Mouse (Mus musculus) intestine, embryonic 16.5 days (tissue): ENCODE measurements around the gene Trmt10b. TPM values are rescaled to one million over a fixed set of nuclear protein-coding genes. Genes with fewer than 3 reads are reported as not detected.

ENCODE experiments used
- ATAC-seq: fragments of 200-750 bp; cut with Nextera tagmentation; 2 replicates; pipeline ENCODE4 v1.8.0; 2017; ENCODE audit warnings: moderate TSS enrichment, moderate library complexity
- H3K27ac ChIP-seq: fragments of 300-500 bp; sonication (generic); 2 replicates; pipeline ENCODE4 v1.5.1; 2014; ENCODE audit warnings: mild to moderate bottlenecking, low read length
- H3K27me3 ChIP-seq: fragments of 300-500 bp; sonication (generic); replicated peaks from 2 replicates; pipeline ENCODE4 v1.6.1; 2014; ENCODE audit warnings: low read length, control low read depth, mixed read lengths; ENCODE audit not compliant: control insufficient read depth, insufficient read depth
- H3K36me3 ChIP-seq: fragments of 300-500 bp; sonication (generic); 2 replicates; pipeline ENCODE4 v1.6.1; 2014; ENCODE audit warnings: low read length, control low read depth; ENCODE audit not compliant: control insufficient read depth, insufficient read depth
- H3K4me1 ChIP-seq: fragments of 300-500 bp; sonication (generic); 2 replicates; pipeline ENCODE4 v1.6.1; 2014; ENCODE audit warnings: low read length, control low read depth, mixed read lengths; ENCODE audit not compliant: control insufficient read depth, insufficient read depth
- H3K4me2 ChIP-seq: fragments of 300-500 bp; sonication (generic); 2 replicates; pipeline ENCODE4 v1.6.1; 2014; ENCODE audit warnings: low read depth, low read length, control low read depth
- H3K4me3 ChIP-seq: fragments of 300-500 bp; sonication (generic); 2 replicates; pipeline ENCODE4 v1.5.1; 2014; ENCODE audit warnings: mild to moderate bottlenecking, low read length
- H3K9ac ChIP-seq: fragments of 300-500 bp; sonication (generic); 2 replicates; pipeline ENCODE4 v1.6.1; 2014; ENCODE audit warnings: low read depth, low read length
- H3K9me3 ChIP-seq: fragments of 300-500 bp; sonication (generic); 2 replicates; pipeline ENCODE4 v1.6.1; 2016; ENCODE audit warnings: low read length, control low read depth; ENCODE audit not compliant: control insufficient read depth
- WGBS: fragments of 180-500 bp; shearing (Covaris S2); extraction: QIAGEN DNeasy Blood & Tissue Kit; methylation state at CpG from one replicate; pipeline ENCODE4 v1.1.7; 2014; 5-methylcytosine and 5-hydroxymethylcytosine counted together
- polyA plus RNA-seq: library from polyadenylated mRNA; unstranded; fragments of >200 nt; fragmentation: Nextera tagmentation; extraction: Ambion mirVana; gene quantifications from 2 replicates; pipeline ENCODE4 v1.2.1, GENCODE M21; 2015

Trmt10b gene
- polyA plus RNA-seq, 1 experiment from 2014 or later = 15.5 TPM

GRCm38 (mm10) chr4:45279292-45279691 lies 17.6 kb upstream of the Trmt10b start:
- H3K4me1 ChIP-seq = no peaks in the 10 kb centered on the region
- no peaks in the 10 kb centered on the region for H3K9me3 ChIP-seq
- H3K4me2 ChIP-seq = no peak overlapping the region
- WGBS = 56% methylated on average over 8 of the region's 8 CpGs
- H3K36me3 ChIP-seq = no peaks in the 10 kb centered on the region
- H3K4me3 ChIP-seq = no peak overlapping the region
- no peak overlapping the region for H3K9ac ChIP-seq
- H3K27me3 ChIP-seq = no peaks in the 10 kb centered on the region
- no peak; the same call in 1 of the 2 replicates for ATAC-seq
- H3K27ac ChIP-seq = no peak overlapping the region

DNA sequence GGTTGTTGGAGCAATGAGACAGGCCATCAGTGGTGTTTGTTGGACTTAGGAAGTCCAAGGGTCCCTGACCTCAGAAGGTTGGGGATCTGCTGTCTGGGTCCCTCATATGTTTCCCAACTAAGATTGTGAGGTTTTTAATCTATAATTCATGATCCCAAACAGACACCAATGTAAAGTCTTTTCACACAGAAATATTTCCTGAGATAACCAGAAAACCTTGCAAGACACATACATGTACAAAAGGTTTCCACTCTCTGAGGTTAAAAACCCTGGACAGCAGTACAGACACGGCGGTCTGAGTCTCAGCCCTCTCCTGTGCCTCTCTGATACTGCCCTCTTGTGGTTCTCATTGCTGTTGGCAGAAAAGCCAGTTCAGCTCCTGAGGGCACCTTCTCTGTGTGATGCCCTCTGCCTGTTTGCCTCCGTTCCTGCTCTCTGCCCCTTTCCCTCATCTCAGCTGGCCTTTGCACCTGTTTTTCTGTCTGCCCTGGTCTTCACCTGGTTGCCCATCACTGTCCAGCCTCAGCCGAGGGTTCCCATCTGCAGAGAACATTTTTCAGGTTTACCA lies 16.9 kb upstream of the Trmt10b start:
- no peak overlapping the region for H3K4me2 ChIP-seq
- WGBS = 17% methylated on average over 4 of the region's 4 CpGs
- H3K9ac ChIP-seq = no peak overlapping the region
- H3K4me1 ChIP-seq = no peaks in the 10 kb centered on the region
- no peaks in the 10 kb centered on the region for H3K9me3 ChIP-seq
- no peak overlapping the region for H3K27ac ChIP-seq
- peak; percentile 56; the same call in 1 of the 2 replicates for ATAC-seq
- no peaks in the 10 kb centered on the region for H3K36me3 ChIP-seq
- no peak overlapping the region for H3K4me3 ChIP-seq
- no peaks in the 10 kb centered on the region for H3K27me3 ChIP-seq

DNA sequence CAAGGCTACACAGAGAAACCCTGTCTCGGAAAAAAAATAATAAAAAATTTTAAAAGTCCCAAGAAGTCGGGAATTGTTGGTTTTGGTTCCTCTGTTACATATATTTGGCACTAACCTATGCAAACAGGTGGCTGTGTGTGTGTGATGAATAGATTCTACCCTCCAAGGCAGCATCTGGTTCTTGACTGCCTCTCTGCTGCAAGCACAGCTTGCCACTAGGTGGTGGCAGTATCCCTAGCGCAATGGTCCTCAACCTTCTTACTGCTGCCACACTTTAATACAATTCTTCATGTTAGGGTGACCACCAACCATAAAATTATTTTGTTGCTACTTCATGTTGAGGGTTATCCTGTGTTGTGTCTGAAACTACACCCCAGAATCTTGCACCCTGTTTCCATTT lies 10.6 kb upstream of the Trmt10b start:
- H3K9me3 ChIP-seq = no peaks in the 10 kb centered on the region
- H3K27me3 ChIP-seq = no peaks in the 10 kb centered on the region
- no peaks in the 10 kb centered on the region for H3K4me1 ChIP-seq
- no peaks in the 10 kb centered on the region for H3K36me3 ChIP-seq
- no peak for ATAC-seq
- WGBS = 47% methylated on average over 3 of the region's 3 CpGs
- no peak overlapping the region for H3K4me2 ChIP-seq
- no peak overlapping the region for H3K4me3 ChIP-seq
- H3K27ac ChIP-seq = no peak overlapping the region
- no peak overlapping the region for H3K9ac ChIP-seq

DNA sequence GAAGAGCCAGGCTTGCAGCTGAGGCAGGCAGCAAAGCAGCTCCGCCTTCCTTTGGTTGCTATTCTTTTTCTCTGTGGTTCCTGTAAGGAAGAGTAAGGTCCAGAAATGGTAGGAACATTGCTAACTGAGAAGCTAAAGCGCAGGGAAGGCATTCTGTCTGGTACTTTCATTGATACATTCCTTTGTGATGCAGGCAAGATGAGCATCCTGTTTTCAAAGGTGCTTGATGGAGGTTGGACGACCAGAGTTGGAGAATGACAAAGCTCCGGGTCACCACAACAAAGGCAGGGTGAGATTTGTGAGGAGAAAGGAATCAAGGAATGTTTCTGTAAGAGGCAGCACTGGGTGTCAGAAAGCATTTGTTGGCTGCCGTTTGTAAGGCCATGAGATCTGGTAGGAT lies 9.0 kb upstream of the Trmt10b start:
- Histone ChIP-seq H3K4me2 (no peak overlapping the region), H3K36me3 (no peaks in the 10 kb centered on the region), H3K4me3 (no peak overlapping the region), H3K9me3 (no peaks in the 10 kb centered on the region), H3K27ac (no peak overlapping the region), H3K9ac (no peak overlapping the region), H3K4me1 (no peaks in the 10 kb centered on the region), H3K27me3 (no peaks in the 10 kb centered on the region)
- 81% methylated on average over 5 of the region's 5 CpGs for WGBS
- no peak for ATAC-seq

GRCm38 (mm10) chr4:45305536-45305935 lies 8.6 kb downstream of the Trmt10b start:
- Histone ChIP-seq H3K9ac (no peak overlapping the region), H3K9me3 (no peaks in the 10 kb centered on the region), H3K27me3 (no peaks in the 10 kb centered on the region), H3K4me3 (no peak overlapping the region), H3K36me3 (peaks cover 20% of the 10 kb centered on the region; the same call in 1 of the 2 replicates), H3K27ac (no peak overlapping the region), H3K4me2 (no peak overlapping the region), H3K4me1 (no peaks in the 10 kb centered on the region)
- WGBS = 93% methylated on average over 14 of the region's 14 CpGs
- no peak for ATAC-seq

GRCm38 (mm10) chr4:45308046-45308445 lies 11.1 kb downstream of the Trmt10b start:
- Histone ChIP-seq H3K9ac (no peak overlapping the region), H3K36me3 (peaks cover 13% of the 10 kb centered on the region; the same call in 1 of the 2 replicates), H3K4me2 (no peak overlapping the region), H3K4me1 (no peaks in the 10 kb centered on the region), H3K4me3 (no peak overlapping the region), H3K9me3 (no peaks in the 10 kb centered on the region), H3K27ac (no peak overlapping the region), H3K27me3 (no peaks in the 10 kb centered on the region)
- ATAC-seq = no peak
- 42% methylated on average over 11 of the region's 11 CpGs for WGBS

GRCm38 (mm10) chr4:45308606-45309005 lies 11.7 kb downstream of the Trmt10b start:
- Histone ChIP-seq H3K36me3 (peaks cover 13% of the 10 kb centered on the region; the same call in 1 of the 2 replicates), H3K4me1 (no peaks in the 10 kb centered on the region), H3K4me2 (no peak overlapping the region), H3K27ac (no peak overlapping the region), H3K9ac (no peak overlapping the region), H3K27me3 (no peaks in the 10 kb centered on the region), H3K4me3 (no peak overlapping the region), H3K9me3 (no peaks in the 10 kb centered on the region)
- ATAC-seq = no peak
- 82% methylated on average over 6 of the region's 6 CpGs for WGBS

- Histone ChIP-seq H3K27ac (no peak overlapping the region), H3K36me3 (0 out of 2 replicates have a peak, but pooled peaks cover 8% of the 10 kb centered on the region), H3K9ac (no peak overlapping the region), H3K4me3 (no peak overlapping the region), H3K4me2 (no peak overlapping the region), H3K9me3 (no peaks in the 10 kb centered on the region), H3K4me1 (no peaks in the 10 kb centered on the region), H3K27me3 (no peaks in the 10 kb centered on the region)
- WGBS = 95% methylated on average over 2 of the region's 2 CpGs
- ATAC-seq = no peak
These were observed 14.1 kb downstream of the Trmt10b start for GRCm38 (mm10) chr4:45311056-45311455.

DNA sequence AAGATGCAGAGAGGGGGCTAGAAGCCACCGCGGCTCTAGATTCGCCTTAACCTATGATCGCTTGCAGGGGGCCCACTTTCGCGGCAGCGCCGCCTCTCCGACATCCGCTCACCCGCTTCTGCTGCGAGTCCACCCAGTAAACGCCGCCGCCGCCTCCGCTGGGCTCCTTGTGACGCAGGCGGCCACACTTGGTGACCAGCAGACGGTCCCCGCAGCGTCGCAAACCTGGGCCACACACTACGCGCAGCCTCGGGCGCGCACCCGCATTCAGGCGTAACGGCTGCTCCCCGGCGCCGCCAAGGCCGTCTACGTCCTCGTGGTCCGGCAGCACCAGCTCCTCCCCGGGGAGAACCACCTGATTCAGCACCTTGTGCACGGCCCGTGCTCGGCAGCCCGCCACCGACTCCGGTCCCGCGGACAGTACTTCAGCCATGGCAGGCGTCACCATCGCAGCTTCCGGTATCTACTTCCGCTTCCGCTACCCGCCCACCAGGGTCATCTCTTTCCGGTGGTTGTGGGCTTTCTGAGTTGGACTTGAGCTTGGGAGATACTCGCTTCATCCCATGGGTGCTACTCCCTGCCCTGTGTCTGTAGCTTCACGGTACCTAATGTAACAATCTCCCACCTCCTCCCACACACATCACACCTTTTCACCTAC lies 23.4 kb downstream of the Trmt10b start:
- H3K36me3 ChIP-seq = peaks cover 8% of the 10 kb centered on the region; the same call in 1 of the 2 replicates
- H3K9me3 ChIP-seq = no peaks in the 10 kb centered on the region
- H3K4me2 ChIP-seq = peak overlapping the region; percentile 48
- peak overlapping the region; percentile 91 for H3K9ac ChIP-seq
- under 1% methylated on average over 56 of the region's 56 CpGs for WGBS
- H3K27me3 ChIP-seq = no peaks in the 10 kb centered on the region
- H3K4me1 ChIP-seq = peaks cover 7% of the 10 kb centered on the region
- ATAC-seq = peak; percentile 93
- H3K27ac ChIP-seq = peak overlapping the region; percentile 86
- H3K4me3 ChIP-seq = peak overlapping the region; percentile 81
